Mouse (Mus musculus) kidney, embryonic 15.5 days (tissue): ENCODE results near the gene Clec10a. TPM values are rescaled to one million over a fixed set of nuclear protein-coding genes. Genes with fewer than 3 reads are reported as not detected.

Experiments used
- ATAC-seq: fragments of 200-750 bp; cut with Nextera tagmentation; replicated peaks from 2 replicates; pipeline ENCODE4 v1.8.0; 2017; ENCODE audit warnings: moderate TSS enrichment; ENCODE audit not compliant: low FRiP score
- H3K27ac ChIP-seq: fragments of 300-500 bp; sonication (generic); 2 replicates; pipeline ENCODE4 v1.5.1; 2015; ENCODE audit warnings: mild to moderate bottlenecking, inconsistent platforms
- H3K27me3 ChIP-seq: fragments of 300-500 bp; sonication (generic); 2 replicates; pipeline ENCODE4 v1.6.1; 2015; ENCODE audit warnings: inconsistent platforms
- H3K36me3 ChIP-seq: fragments of 300-500 bp; sonication (generic); 2 replicates; pipeline ENCODE4 v1.6.1; 2015; ENCODE audit warnings: inconsistent platforms
- H3K4me1 ChIP-seq: fragments of 300-500 bp; sonication (generic); 2 replicates; pipeline ENCODE4 v1.6.1; 2015; ENCODE audit warnings: inconsistent platforms
- H3K4me2 ChIP-seq: fragments of 300-500 bp; sonication (generic); 2 replicates; pipeline ENCODE4 v1.6.1; 2015; ENCODE audit warnings: moderate library complexity, mild to moderate bottlenecking, inconsistent platforms
- H3K4me3 ChIP-seq: fragments of 300-500 bp; sonication (generic); replicated peaks from 2 replicates; pipeline ENCODE4 v1.5.1; 2015; ENCODE audit warnings: mild to moderate bottlenecking, inconsistent platforms
- H3K9ac ChIP-seq: fragments of 300-500 bp; sonication (generic); 2 replicates; pipeline ENCODE4 v1.6.1; 2015; ENCODE audit warnings: mild to moderate bottlenecking, inconsistent platforms
- H3K9me3 ChIP-seq: fragments of 300-500 bp; sonication (generic); replicated peaks from 2 replicates; pipeline ENCODE4 v1.6.1; 2016; ENCODE audit warnings: inconsistent platforms
- WGBS: fragments of 180-500 bp; shearing (Covaris S2); methylation state at CpG from one replicate; pipeline ENCODE4 v1.1.7; 2015; ENCODE audit warnings: mixed read lengths; 5-methylcytosine and 5-hydroxymethylcytosine counted together
- polyA plus RNA-seq: library from polyadenylated mRNA; unstranded; fragments of >200 nt; fragmentation: Nextera tagmentation; extraction: Ambion mirVana; gene quantifications from 2 replicates; pipeline ENCODE4 v1.2.1, GENCODE M21; 2015

The Clec10a gene
- polyA plus RNA-seq, 1 experiment from 2014 or later = not detected

DNA sequence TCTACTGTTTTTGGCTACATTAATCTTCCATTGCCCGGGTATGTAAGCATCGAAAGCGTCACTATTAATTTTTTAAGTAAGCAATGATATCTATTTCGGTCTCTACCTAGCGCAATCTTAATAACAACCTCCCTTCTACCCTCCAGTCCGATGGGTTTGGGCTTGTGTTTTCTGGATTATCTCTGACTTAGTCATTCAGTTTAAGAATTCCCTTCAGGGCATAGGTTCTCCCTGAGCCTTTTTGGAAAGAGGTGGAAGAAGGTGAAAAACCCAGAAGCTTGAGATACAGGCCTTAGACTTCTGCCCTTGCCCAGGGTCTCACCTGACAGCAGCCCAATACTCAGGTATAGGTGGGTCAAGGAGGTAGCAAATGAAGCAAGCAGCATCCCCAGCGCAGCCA, 63.9 kb downstream of the Clec10a start:
- 62% methylated on average over 7 of the region's 7 CpGs for WGBS

DNA sequence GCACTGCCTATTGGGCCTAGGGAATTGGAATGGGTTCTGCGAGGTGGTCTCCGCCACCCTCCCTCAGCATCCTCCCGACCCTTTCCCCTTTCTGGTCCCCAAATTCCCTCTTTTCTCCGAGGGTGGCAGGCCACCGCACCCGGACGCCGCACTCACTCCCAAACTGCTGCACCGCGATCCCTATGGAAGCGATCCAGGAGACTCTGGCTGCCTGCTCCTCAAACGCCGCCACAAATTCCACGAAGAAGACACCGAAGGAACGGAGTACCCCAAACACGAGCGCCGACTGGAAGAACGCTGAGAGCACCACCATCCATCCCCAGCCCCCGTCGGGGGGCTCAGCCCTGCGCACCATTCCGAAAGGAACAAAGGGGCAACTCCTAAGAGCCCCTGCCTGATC, 64.3 kb downstream of the Clec10a start:
- Histone ChIP-seq H3K4me2 (peak overlapping the region; percentile 93), H3K9me3 (no peaks in the 10 kb centered on the region), H3K27ac (peak overlapping the region; percentile 89), H3K4me3 (peak overlapping the region; percentile 58), H3K27me3 (peaks cover 64% of the 10 kb centered on the region), H3K9ac (peak overlapping the region; percentile 67), H3K4me1 (peaks cover 48% of the 10 kb centered on the region), H3K36me3 (peaks cover 6% of the 10 kb centered on the region; the same call in 1 of the 2 replicates)
- 1% methylated on average over 24 of the region's 24 CpGs for WGBS
- ATAC-seq = no peak

More for the DNA sequence above, 63.9 kb downstream of the Clec10a start:
- Histone ChIP-seq H3K9me3 (no peaks in the 10 kb centered on the region), H3K4me1 (peaks cover 52% of the 10 kb centered on the region), H3K36me3 (peaks cover 6% of the 10 kb centered on the region; the same call in 1 of the 2 replicates), H3K27me3 (peaks cover 64% of the 10 kb centered on the region), H3K9ac (peak overlapping the region; percentile 67), H3K4me3 (peak overlapping the region; percentile 58), H3K4me2 (peak overlapping the region; percentile 93), H3K27ac (peak overlapping the region; percentile 89)
- ATAC-seq = no peak

Other genes starting within 250 kb of the Clec10a start
- 77.8 and 86.2 TPM in 2 replicates for gene Gps2, start 242.3 kb upstream of the Clec10a start, polyA plus RNA-seq
- 1,729 and 1,795 TPM in 2 replicates for gene Eif5a, start 234.2 kb upstream of the Clec10a start, polyA plus RNA-seq
- gene Ybx2, start 220.4 kb upstream of the Clec10a start, polyA plus RNA-seq = 6.3 and 7.5 TPM in 2 replicates
- 17.3 and 22.1 TPM in 2 replicates for gene Slc2a4, start 208.0 kb upstream of the Clec10a start, polyA plus RNA-seq
- gene Cldn7, start 191.4 kb upstream of the Clec10a start, polyA plus RNA-seq = 173 and 178 TPM in 2 replicates
- 31.0 and 31.7 TPM in 2 replicates for gene Ctdnep1, start 175.0 kb upstream of the Clec10a start, polyA plus RNA-seq
- gene Elp5, start 173.7 kb upstream of the Clec10a start, polyA plus RNA-seq = 116 and 120 TPM in 2 replicates
- gene Gabarap, start 165.1 kb upstream of the Clec10a start, polyA plus RNA-seq = 447 and 450 TPM in 2 replicates
- gene Phf23, start 160.4 kb upstream of the Clec10a start, polyA plus RNA-seq = 75.8 and 78.8 TPM in 2 replicates
- gene Dvl2, start 155.6 kb upstream of the Clec10a start, polyA plus RNA-seq = 38.2 and 43.2 TPM in 2 replicates
- gene Acadvl, start 140.8 kb upstream of the Clec10a start, polyA plus RNA-seq = 78.1 and 83.0 TPM in 2 replicates
- gene Dlg4, start 139.3 kb upstream of the Clec10a start, polyA plus RNA-seq = 12.9 and 15.2 TPM in 2 replicates
- 1.3 and 2.3 TPM in 2 replicates for gene Asgr1, start 102.1 kb upstream of the Clec10a start, polyA plus RNA-seq
- gene Asgr2, start 63.6 kb upstream of the Clec10a start, polyA plus RNA-seq = 0.18 and 0.28 TPM in 2 replicates
- gene Mgl2, start 25.9 kb upstream of the Clec10a start, polyA plus RNA-seq = 0.27 and 0.31 TPM in 2 replicates
- gene Slc16a11, start 56.6 kb downstream of the Clec10a start, polyA plus RNA-seq = 4.3 and 5.8 TPM in 2 replicates
- gene Slc16a13, start 64.9 kb downstream of the Clec10a start, polyA plus RNA-seq = 13.3 TPM in 2 replicates
- 26.9 and 28.4 TPM in 2 replicates for gene Bcl6b, start 73.6 kb downstream of the Clec10a start, polyA plus RNA-seq
- 178 and 179 TPM in 2 replicates for gene 0610010K14Rik, start 81.7 kb downstream of the Clec10a start, polyA plus RNA-seq
- 10.4 and 13.0 TPM in 2 replicates for gene Gm21988, start 83.6 kb downstream of the Clec10a start, polyA plus RNA-seq
- 203 and 212 TPM in 2 replicates for gene Rnasek, start 83.6 kb downstream of the Clec10a start, polyA plus RNA-seq
- gene Alox12, start 99.2 kb downstream of the Clec10a start, polyA plus RNA-seq = 5.5 and 6.2 TPM in 2 replicates
- not detected in 2 replicates for gene Alox12e, start 166.4 kb downstream of the Clec10a start, polyA plus RNA-seq
- gene Alox15, start 195.8 kb downstream of the Clec10a start, polyA plus RNA-seq = 1.1 and 2.0 TPM in 2 replicates